Mouse (Mus musculus): ENCODE results near the gene Hmgcr. TPM values are rescaled to one million over a fixed set of nuclear protein-coding genes. Genes with fewer than 3 reads are reported as not detected.
A peak's percentile ranks its signal among the peaks of the same experiment; 100 is the strongest.
"Not testable (repeated sequence)": the region's sequence is repeated elsewhere in the genome, so short reads cannot be mapped to it uniquely, and the experiment has no call there.

Hmgcr gene
- polyA plus RNA-seq, 1 experiment from 2014 or later: 32.6 TPM

DNA sequence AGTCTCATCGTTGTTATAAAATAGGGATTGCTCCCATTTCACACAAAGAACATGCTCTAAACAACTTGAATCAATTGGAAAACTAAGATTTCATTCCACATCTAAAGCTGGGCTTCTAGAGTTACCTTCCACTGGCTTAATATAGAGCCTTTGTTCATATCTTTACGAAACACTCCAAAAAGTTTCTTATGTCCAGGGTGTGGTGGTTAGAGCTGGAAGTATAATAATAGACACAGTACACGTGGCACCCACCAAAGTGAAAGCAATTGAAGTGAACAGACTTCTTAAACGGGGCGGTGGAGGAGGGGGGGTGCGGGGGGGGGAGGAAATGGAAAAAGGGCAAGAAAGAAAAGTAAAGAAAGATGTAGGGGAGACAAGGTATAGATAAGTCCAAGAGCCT is 1.5 kb upstream of the Hmgcr start:
- H3K4me1 ChIP-seq (ENCODE audit: insufficient read depth, low read depth, low read length): peaks cover 14% of the 10 kb centered on the region; the same call in 1 of the 2 replicates
- no peak overlapping the region for H3K27ac ChIP-seq (ENCODE audit: low read length)
- DNase-seq (ENCODE audit: low spot score) (no peak), ATAC-seq (no peak)
- no peaks in the 10 kb centered on the region for H3K36me3 ChIP-seq (ENCODE audit: insufficient read depth, low read length)
- H3K4me2 ChIP-seq (replicated peaks; ENCODE audit: low read depth, low read length): no peak overlapping the region
- TF ChIP-seq EP300 (IDR thresholded peaks at IDR 0.05) (no peak), CTCF (IDR thresholded peaks at IDR 0.05) (no peak)
- H3K9me3 ChIP-seq (ENCODE audit: low read length): no peaks in the 10 kb centered on the region
- H3K27me3 ChIP-seq (replicated peaks; ENCODE audit: insufficient read depth, low read length): no peaks in the 10 kb centered on the region
- 59% methylated on average over 6 of the region's 6 CpGs for WGBS
- H3K4me3 ChIP-seq (ENCODE audit: low read depth, low read length): no peak overlapping the region
- H3K9ac ChIP-seq (replicated peaks; ENCODE audit: low read depth): no peak overlapping the region

DNA sequence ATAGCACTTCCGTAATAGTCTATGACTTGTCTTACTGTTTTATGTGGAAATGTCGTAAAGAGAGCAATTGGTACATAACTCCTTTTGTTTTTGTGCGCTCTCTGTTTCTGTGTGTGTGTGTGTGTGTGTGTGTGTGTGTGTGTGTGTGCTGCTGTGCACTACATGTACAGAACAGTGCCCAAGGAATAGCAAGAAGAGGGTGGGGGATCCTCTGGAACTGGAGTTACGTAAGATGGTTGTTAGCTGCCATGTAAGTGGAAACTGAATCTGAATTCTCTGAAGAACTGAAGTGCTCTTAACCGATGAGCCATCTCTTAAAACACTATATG is 1.1 kb upstream of the Hmgcr start:
- Histone ChIP-seq H3K9ac (replicated peaks; ENCODE audit: low read depth) (no peak overlapping the region), H3K4me1 (ENCODE audit: insufficient read depth, low read depth, low read length) (peaks cover 14% of the 10 kb centered on the region; the same call in 1 of the 2 replicates), H3K36me3 (ENCODE audit: insufficient read depth, low read length) (no peaks in the 10 kb centered on the region), H3K4me3 (ENCODE audit: low read depth, low read length) (no peak overlapping the region), H3K27ac (ENCODE audit: low read length) (no peak overlapping the region), H3K9me3 (ENCODE audit: low read length) (no peaks in the 10 kb centered on the region), H3K27me3 (replicated peaks; ENCODE audit: insufficient read depth, low read length) (no peaks in the 10 kb centered on the region), H3K4me2 (replicated peaks; ENCODE audit: low read depth, low read length) (no peak overlapping the region)
- ATAC-seq: no peak
- WGBS: 82% methylated on average over 5 of the region's 5 CpGs
- DNase-seq (ENCODE audit: low spot score): no peak
- TF ChIP-seq CTCF (IDR thresholded peaks at IDR 0.05) (no peak), EP300 (IDR thresholded peaks at IDR 0.05) (no peak)

DNA sequence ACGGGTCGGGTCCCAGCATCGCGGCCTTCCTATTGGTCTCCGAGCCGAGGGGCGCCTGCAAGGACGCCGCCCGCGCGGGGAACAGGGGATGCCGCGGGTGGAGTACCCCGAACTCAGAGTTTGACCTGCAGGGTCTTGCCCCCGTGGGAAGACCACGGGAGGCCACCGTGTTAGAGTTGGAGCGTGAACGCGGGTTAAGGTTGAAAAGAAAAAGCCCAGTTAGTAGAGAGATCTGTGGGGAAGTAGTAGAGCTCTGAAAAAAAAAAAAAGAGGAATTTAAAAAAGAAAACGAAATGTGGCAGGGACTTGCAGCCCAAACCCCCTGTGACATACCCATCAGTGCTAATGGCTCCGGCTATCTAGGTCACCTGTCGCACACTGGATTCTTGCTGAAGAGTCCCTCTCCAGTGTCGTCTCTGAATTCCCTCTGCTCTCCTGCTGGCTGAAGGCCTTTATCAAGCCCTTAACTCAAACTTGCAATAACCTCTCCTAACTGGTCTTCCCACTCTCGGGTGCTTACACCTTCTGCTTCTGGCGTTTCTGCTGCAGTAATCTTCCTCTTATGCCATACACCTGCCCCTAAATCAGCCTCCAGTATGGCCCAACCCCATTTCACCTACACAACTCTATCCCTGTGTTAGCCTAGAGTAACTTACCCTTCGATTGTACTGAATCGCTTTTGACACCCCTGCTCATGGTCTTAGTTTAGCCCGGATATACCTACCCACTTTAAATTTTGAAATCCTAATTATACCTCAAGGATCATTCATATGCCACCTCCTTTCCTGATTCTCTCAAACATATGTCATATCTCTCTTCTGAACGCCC is 556 bp upstream of the Hmgcr start:
- 12% methylated on average over 31 of the region's 31 CpGs for WGBS
- DNase-seq (ENCODE audit: low spot score): peak; percentile 53

GRCm38 (mm10) chr13:96670019-96670405 is 724 bp downstream of the Hmgcr start:
- TF ChIP-seq CTCF (IDR thresholded peaks at IDR 0.05): no peak
- no peak for TF ChIP-seq EP300 (IDR thresholded peaks at IDR 0.05)
- WGBS: 3% methylated on average over 13 of the region's 13 CpGs

More for the DNA sequence above, 556 bp upstream of the Hmgcr start:
- Histone ChIP-seq H3K27ac (ENCODE audit: low read length) (peak overlapping the region; percentile 40), H3K36me3 (ENCODE audit: insufficient read depth, low read length) (no peaks in the 10 kb centered on the region), H3K4me2 (replicated peaks; ENCODE audit: low read depth, low read length) (peak overlapping the region; percentile 87), H3K9ac (replicated peaks; ENCODE audit: low read depth) (0 out of 2 replicates have a peak overlapping the region, but pooled peaks have one; percentile 32), H3K4me3 (ENCODE audit: low read depth, low read length) (peak overlapping the region; percentile 79), H3K9me3 (ENCODE audit: low read length) (no peaks in the 10 kb centered on the region), H3K4me1 (ENCODE audit: insufficient read depth, low read depth, low read length) (peaks cover 14% of the 10 kb centered on the region; the same call in 1 of the 2 replicates), H3K27me3 (replicated peaks; ENCODE audit: insufficient read depth, low read length) (no peaks in the 10 kb centered on the region)
- no peak for ATAC-seq
- TF ChIP-seq EP300 (IDR thresholded peaks at IDR 0.05) (no peak), CTCF (IDR thresholded peaks at IDR 0.05) (peak; percentile 32; the same call in 1 of the 2 replicates)

GRCm38 (mm10) chr13:96664419-96664974 is 6.2 kb downstream of the Hmgcr start:
- no peak for DNase-seq (ENCODE audit: low spot score)
- Histone ChIP-seq H3K36me3 (ENCODE audit: insufficient read depth, low read length) (peaks cover 39% of the 10 kb centered on the region), H3K4me2 (replicated peaks; ENCODE audit: low read depth, low read length) (no peak overlapping the region), H3K9me3 (ENCODE audit: low read length) (no peaks in the 10 kb centered on the region), H3K4me1 (ENCODE audit: insufficient read depth, low read depth, low read length) (peaks cover 5% of the 10 kb centered on the region; the same call in 1 of the 2 replicates), H3K27ac (ENCODE audit: low read length) (no peak overlapping the region), H3K4me3 (ENCODE audit: low read depth, low read length) (no peak overlapping the region), H3K27me3 (replicated peaks; ENCODE audit: insufficient read depth, low read length) (no peaks in the 10 kb centered on the region), H3K9ac (replicated peaks; ENCODE audit: low read depth) (no peak overlapping the region)
- 80% methylated on average over 7 of the region's 7 CpGs for WGBS
- ATAC-seq: no peak
- no peak for TF ChIP-seq CTCF (IDR thresholded peaks at IDR 0.05)

More at GRCm38 (mm10) chr13:96670019-96670405, 724 bp downstream of the Hmgcr start:
- Histone ChIP-seq H3K36me3 (ENCODE audit: insufficient read depth, low read length) (peaks cover 11% of the 10 kb centered on the region; the same call in 1 of the 2 replicates), H3K4me1 (ENCODE audit: insufficient read depth, low read depth, low read length) (peaks cover 14% of the 10 kb centered on the region; the same call in 1 of the 2 replicates), H3K27ac (ENCODE audit: low read length) (peak overlapping the region; percentile 90), H3K27me3 (replicated peaks; ENCODE audit: insufficient read depth, low read length) (no peaks in the 10 kb centered on the region), H3K9ac (replicated peaks; ENCODE audit: low read depth) (peak overlapping the region; percentile 76), H3K4me2 (replicated peaks; ENCODE audit: low read depth, low read length) (peak overlapping the region; percentile 87), H3K4me3 (ENCODE audit: low read depth, low read length) (peak overlapping the region; percentile 79), H3K9me3 (ENCODE audit: low read length) (no peaks in the 10 kb centered on the region)
- ATAC-seq (no peak), DNase-seq (ENCODE audit: low spot score) (no peak)

DNA sequence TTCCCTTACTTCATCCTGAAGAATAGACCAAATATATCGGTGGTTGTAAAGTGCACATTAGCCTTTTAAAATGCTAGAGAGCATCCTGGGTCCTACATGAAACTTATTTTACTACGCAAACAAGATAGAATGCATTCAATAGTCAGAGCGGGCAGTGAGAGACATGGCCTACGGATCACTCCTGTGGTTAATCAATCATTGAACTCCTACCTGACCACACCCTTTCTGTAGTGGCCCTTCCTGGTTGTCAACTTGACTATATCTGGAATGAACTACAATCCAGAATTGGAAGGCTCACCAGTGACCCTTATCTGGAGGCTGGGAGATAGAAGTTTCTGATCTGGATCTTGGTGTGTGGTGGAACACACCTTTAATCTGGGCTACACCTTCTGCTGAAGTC is 7.6 kb downstream of the Hmgcr start:
- not testable (repeated sequence) for H3K4me2 ChIP-seq (replicated peaks; ENCODE audit: low read depth, low read length); DNase-seq (ENCODE audit: low spot score); H3K9me3 ChIP-seq (ENCODE audit: low read length); ATAC-seq; H3K27me3 ChIP-seq (replicated peaks; ENCODE audit: insufficient read depth, low read length); H3K9ac ChIP-seq (replicated peaks; ENCODE audit: low read depth); H3K4me1 ChIP-seq (ENCODE audit: insufficient read depth, low read depth, low read length); H3K4me3 ChIP-seq (ENCODE audit: low read depth, low read length); H3K27ac ChIP-seq (ENCODE audit: low read length)
- H3K36me3 ChIP-seq (ENCODE audit: insufficient read depth, low read length): peaks cover 46% of the 10 kb centered on the region
- 73% methylated on average over 4 of the region's 4 CpGs for WGBS
